Mouse (Mus musculus) liver, embryonic 14.5 days (tissue): ENCODE measurements around the gene Wdr76.

Experiments used
- CTCF ChIP-seq: IDR thresholded peaks from 2 replicates; pipeline ENCODE4 v1.5.1; 2016; ENCODE audit warnings: antibody characterized with exemption, low read depth, control low read depth
- EP300 ChIP-seq: IDR thresholded peaks from 2 replicates; pipeline ENCODE4 v1.6.1; 2016; ENCODE audit warnings: antibody characterized with exemption, low read depth

GRCm38 (mm10) chr2:121522006-121522405 lies 15.5 kb downstream of the Wdr76 start:
- TF ChIP-seq CTCF (no peak), EP300 (no peak)
